Mouse (Mus musculus) testis, adult 2 months (tissue): Measurements from ENCODE around the gene Matn4.

Source experiments
- CTCF ChIP-seq: fragments of 200-500 bp; IDR thresholded peaks from 2 replicates; pipeline ENCODE4 v1.5.1; 2012; ENCODE audit warnings: low read depth, mild to moderate bottlenecking, inconsistent platforms, low read length, moderate library complexity; ENCODE audit not compliant: control insufficient read depth, insufficient read depth, insufficient replicate concordance
- POLR2A ChIP-seq: fragments of 200-500 bp; IDR thresholded peaks from 2 replicates; pipeline ENCODE4 v1.6.1; 2012; ENCODE audit warnings: low read depth, mild to moderate bottlenecking, inconsistent platforms, low read length, moderate library complexity; ENCODE audit not compliant: control insufficient read depth

- TF ChIP-seq CTCF (no peak), POLR2A (no peak)
These were observed 51.6 kb downstream of the Matn4 start for GRCm38 (mm10) chr2:164353356-164353755.
